Mouse (Mus musculus): ENCODE data around the gene Etv4. TPM values are rescaled to one million over a fixed set of nuclear protein-coding genes. Genes with fewer than 3 reads are reported as not detected.

Gene Etv4
- 0.32 and 3.0 TPM in 2 replicates for polyA plus RNA-seq (2021; fragmentation: Nextera tagmentation)
- long read RNA-seq, experiment 1, partial matches to known transcripts, result 3 of 12 reads
- long read RNA-seq, experiment 1, other reads (novel, unspliced or antisense), result 6 of 12 reads
- long read RNA-seq, experiment 2, partial matches to known transcripts, result 0 of 2 reads
- long read RNA-seq, experiment 2, other reads (novel, unspliced or antisense), result 1 of 2 reads

GRCm38 (mm10) chr11:101785143-101785851 lies at the start of gene Etv4:
Gene Etv4 (minus strand): TSS chr11:101785371.

DNA sequence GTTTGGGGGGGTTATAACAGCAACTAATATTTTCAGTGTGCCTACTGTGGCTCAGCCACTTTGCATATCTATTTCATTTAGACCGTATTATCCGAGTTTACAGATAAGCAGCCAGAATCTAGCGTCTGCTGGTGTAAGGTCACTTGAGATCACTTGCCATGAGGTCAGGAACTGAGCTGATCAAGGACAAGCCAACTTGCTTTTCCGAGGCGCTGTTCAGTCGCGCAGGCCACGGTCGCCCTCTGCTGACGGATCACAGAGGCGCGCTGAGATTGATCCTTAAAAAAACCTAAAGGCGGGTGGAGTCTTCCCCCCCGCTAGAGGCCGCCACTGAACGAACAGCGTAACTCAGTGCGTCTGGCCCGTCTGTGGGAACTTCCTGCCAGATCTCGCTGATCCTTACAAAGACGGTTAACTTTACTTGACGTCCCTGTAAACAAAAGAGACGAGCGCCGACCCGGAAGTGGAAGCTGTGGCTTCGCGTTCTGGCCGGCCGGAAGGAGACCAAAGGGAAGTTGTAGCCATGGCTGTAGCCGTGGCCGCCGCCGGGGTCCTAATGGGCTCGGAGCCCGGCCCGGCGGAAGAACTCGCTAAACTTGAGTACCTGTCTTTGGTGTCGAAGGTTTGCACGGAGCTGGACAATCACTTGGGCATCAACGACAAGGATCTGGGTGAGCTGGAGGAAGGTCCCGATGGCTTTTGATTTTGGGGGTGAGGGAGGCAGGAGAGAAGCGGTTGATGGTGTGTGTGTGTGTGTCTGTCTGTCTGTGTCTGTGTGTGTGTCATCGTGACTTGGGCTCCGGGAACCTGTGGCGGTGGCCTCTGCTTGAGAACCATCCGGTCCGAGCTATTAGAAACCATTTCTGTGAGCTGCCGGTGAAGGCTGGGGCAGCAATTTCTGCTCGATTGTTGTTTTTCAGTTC lies 52.4 kb downstream of the Etv4 start, which contains the start of gene Dhx8:
TSS of gene Dhx8 (plus strand) at position 402 of the 923 bp plus-strand sequence.

Other genes with a start within 250 kb of the Etv4 start
- gene Brca1, start 233.4 kb downstream of the Etv4 start, polyA plus RNA-seq (2021; fragmentation: Nextera tagmentation), result 0.25 and 0.56 TPM in 2 replicates
- gene Nbr1, start 233.2 kb downstream of the Etv4 start, polyA plus RNA-seq (2021; fragmentation: Nextera tagmentation), result 41.3 and 42.5 TPM in 2 replicates
- 1.8 TPM in 2 replicates for gene Tmem106a, start 203.1 kb downstream of the Etv4 start, polyA plus RNA-seq (2021; fragmentation: Nextera tagmentation)
- gene Gm11634, start 186.1 kb downstream of the Etv4 start, polyA plus RNA-seq (2021; fragmentation: Nextera tagmentation), result not detected in 2 replicates
- gene Rdm1, start 158.2 kb downstream of the Etv4 start, polyA plus RNA-seq (2021; fragmentation: Nextera tagmentation), result 24.5 and 26.6 TPM in 2 replicates
- gene Arl4d, start 119.8 kb downstream of the Etv4 start, polyA plus RNA-seq (2021; fragmentation: Nextera tagmentation), result 14.8 and 18.5 TPM in 2 replicates
- gene Dhx8, start 52.5 kb downstream of the Etv4 start, polyA plus RNA-seq (2021; fragmentation: Nextera tagmentation), result 9.5 and 11.4 TPM in 2 replicates
- 0.34 and 0.59 TPM in 2 replicates for gene Meox1, start 109.0 kb upstream of the Etv4 start, polyA plus RNA-seq (2021; fragmentation: Nextera tagmentation)
- gene Sost, start 181.6 kb upstream of the Etv4 start, polyA plus RNA-seq (2021; fragmentation: Nextera tagmentation), result not detected in 2 replicates
- gene Cfap97d1, start 198.9 kb upstream of the Etv4 start, polyA plus RNA-seq (2021; fragmentation: Nextera tagmentation), result not detected in 2 replicates
- gene Dusp3, start 201.6 kb upstream of the Etv4 start, polyA plus RNA-seq (2021; fragmentation: Nextera tagmentation), result 261 and 289 TPM in 2 replicates
- 24.1 and 29.1 TPM in 2 replicates for gene Mpp3, start 243.1 kb upstream of the Etv4 start, polyA plus RNA-seq (2021; fragmentation: Nextera tagmentation)